Mouse (Mus musculus): Measurements from ENCODE around the gene Omt2b.
"Not testable (repeated sequence)": the region's sequence is repeated elsewhere in the genome, so short reads cannot be mapped to it uniquely, and the experiment has no call there.

- not testable (repeated sequence) for TF ChIP-seq CTCF (conservative IDR thresholded peaks at IDR 0.05; ENCODE audit: low read length); POU5F1 (IDR thresholded peaks at IDR 0.05; ENCODE audit: borderline replicate concordance, low read length); NANOG (IDR thresholded peaks at IDR 0.05; ENCODE audit: borderline replicate concordance, low read length)
These were observed 21.0 kb downstream of the Omt2b start for GRCm38 (mm10) chr9:78348206-78349004.

All from E14TG2a.4 (cell line).